Mouse (Mus musculus): ENCODE results near the gene Ctnnal1. TPM values are rescaled to one million over a fixed set of nuclear protein-coding genes. Genes with fewer than 3 reads are reported as not detected.
"Not testable (repeated sequence)": the region's sequence is repeated elsewhere in the genome, so short reads cannot be mapped to it uniquely, and the experiment has no call there.

Gene Ctnnal1
- total RNA-seq, 1 experiment: 62.0 TPM

DNA sequence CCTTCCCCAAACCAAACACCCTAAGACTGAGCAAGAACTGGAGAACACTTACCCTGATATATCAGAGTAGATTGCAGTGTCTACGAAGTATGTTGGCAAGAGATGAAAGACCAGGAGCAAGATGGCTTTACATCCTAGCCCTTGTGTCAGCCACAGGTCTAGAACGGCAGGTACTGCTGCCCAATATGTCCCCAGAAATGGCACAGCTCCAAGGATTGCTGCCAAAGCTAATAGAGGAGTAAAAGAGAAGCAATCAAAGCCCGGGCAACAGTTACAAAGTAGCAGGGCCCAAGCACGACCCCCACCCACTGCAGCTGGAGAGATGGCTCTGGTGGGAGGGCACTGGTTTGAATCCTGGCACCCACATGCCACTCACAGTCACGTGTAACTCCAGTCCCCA, 23.5 kb upstream of the Ctnnal1 start:
- no peak for TF ChIP-seq ZC3H11A (IDR thresholded peaks at IDR 0.05; ENCODE audit: borderline replicate concordance, low read depth, low read length)
- TF ChIP-seq ZNF384 (IDR thresholded peaks at IDR 0.05; ENCODE audit: low read depth, low read length): no peak
- TF ChIP-seq HCFC1 (IDR thresholded peaks at IDR 0.05; ENCODE audit: borderline replicate concordance, insufficient read depth, low read length): no peak
- TF ChIP-seq MAFK (IDR thresholded peaks at IDR 0.05; ENCODE audit: insufficient read depth, low read depth, low read length): no peak
- TF ChIP-seq CHD2 (IDR thresholded peaks at IDR 0.05; ENCODE audit: low read depth, low read length): no peak
- H3K27ac ChIP-seq (ENCODE audit: insufficient read depth, low read depth, low read length, poor library complexity, severe bottlenecking): no peak overlapping the region
- no peak overlapping the region for H3K9ac ChIP-seq (ENCODE audit: insufficient read depth, low read depth, low read length, poor library complexity, severe bottlenecking)
- H3K9me3 ChIP-seq (ENCODE audit: control insufficient read depth, insufficient read depth, low read depth, low read length): no peaks in the 10 kb centered on the region
- no peak for DNase-seq (ENCODE audit: low read depth, low spot score)
- H3K36me3 ChIP-seq (ENCODE audit: control insufficient read depth, insufficient read depth, low read length, poor library complexity, severe bottlenecking): peaks cover 21% of the 10 kb centered on the region
- H3K4me3 ChIP-seq (ENCODE audit: insufficient read depth in 1 of 2, low read depth in 1 of 2, low read length in 2 of 2, poor library complexity in 1 of 2, severe bottlenecking in 1 of 2): no peak overlapping the region
- peaks cover 3 to 5% of the 10 kb centered on the region in 2 experiments; a peak in 2 of 4 replicates for H3K4me1 ChIP-seq (ENCODE audit: control insufficient read depth in 2 of 2, insufficient read depth in 2 of 2, low read length in 2 of 2, poor library complexity in 1 of 2)
- in situ Hi-C loops (cut with MboI; ENCODE audit: low sequenced_read_pairs in 2 of 2, unreplicated experiment in 2 of 2): no loop called here

DNA sequence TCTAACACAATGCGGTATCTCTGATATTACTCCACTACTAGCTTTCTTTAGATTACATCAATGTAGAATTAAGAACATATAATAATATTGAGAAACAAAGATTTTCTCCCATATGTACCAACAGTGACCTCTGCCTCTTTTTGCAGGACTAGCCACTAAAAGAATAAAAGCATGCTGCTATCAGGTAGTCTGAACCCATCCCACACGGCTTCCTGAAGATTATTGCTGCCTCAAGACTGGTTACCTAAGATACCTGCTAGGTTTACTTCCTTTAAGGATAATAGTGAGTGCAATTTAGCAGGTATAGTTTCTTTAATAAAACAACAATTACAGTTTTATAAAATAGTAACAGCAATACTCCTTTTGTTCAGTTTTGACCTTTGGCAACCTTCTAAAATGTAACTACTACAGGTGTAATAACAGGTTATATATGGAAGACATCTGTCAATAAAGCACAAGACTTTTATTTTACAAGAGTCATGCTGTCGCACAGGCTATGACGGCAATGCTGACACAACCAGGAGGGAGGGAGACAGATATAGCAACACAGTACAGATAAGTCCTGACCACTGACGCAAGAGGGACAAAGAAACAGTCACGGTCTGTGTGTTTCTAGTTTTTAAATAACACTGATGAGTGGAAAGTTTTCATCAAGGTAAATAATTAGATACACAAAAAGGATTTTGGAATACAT, 21.4 kb upstream of the Ctnnal1 start:
- no peak for DNase-seq (ENCODE audit: low read depth, low spot score)
- Histone ChIP-seq H3K9ac (ENCODE audit: insufficient read depth, low read depth, low read length, poor library complexity, severe bottlenecking) (no peak overlapping the region), H3K27ac (ENCODE audit: insufficient read depth, low read depth, low read length, poor library complexity, severe bottlenecking) (no peak overlapping the region), H3K4me3 (ENCODE audit: insufficient read depth in 1 of 2, low read depth in 1 of 2, low read length in 2 of 2, poor library complexity in 1 of 2, severe bottlenecking in 1 of 2) (no peak overlapping the region), H3K9me3 (ENCODE audit: control insufficient read depth, insufficient read depth, low read depth, low read length) (no peaks in the 10 kb centered on the region), H3K4me1 (ENCODE audit: control insufficient read depth in 2 of 2, insufficient read depth in 2 of 2, low read length in 2 of 2, poor library complexity in 1 of 2) (no peaks in the 10 kb centered on the region), H3K36me3 (ENCODE audit: control insufficient read depth, insufficient read depth, low read length, poor library complexity, severe bottlenecking) (peaks cover 24% of the 10 kb centered on the region)
- in situ Hi-C loops (cut with MboI; ENCODE audit: low sequenced_read_pairs in 2 of 2, unreplicated experiment in 2 of 2): no loop called here
- TF ChIP-seq ZNF384 (IDR thresholded peaks at IDR 0.05; ENCODE audit: low read depth, low read length) (no peak), CHD2 (IDR thresholded peaks at IDR 0.05; ENCODE audit: low read depth, low read length) (no peak), HCFC1 (IDR thresholded peaks at IDR 0.05; ENCODE audit: borderline replicate concordance, insufficient read depth, low read length) (no peak), ZC3H11A (IDR thresholded peaks at IDR 0.05; ENCODE audit: borderline replicate concordance, low read depth, low read length) (no peak), MAFK (IDR thresholded peaks at IDR 0.05; ENCODE audit: insufficient read depth, low read depth, low read length) (no peak)

DNA sequence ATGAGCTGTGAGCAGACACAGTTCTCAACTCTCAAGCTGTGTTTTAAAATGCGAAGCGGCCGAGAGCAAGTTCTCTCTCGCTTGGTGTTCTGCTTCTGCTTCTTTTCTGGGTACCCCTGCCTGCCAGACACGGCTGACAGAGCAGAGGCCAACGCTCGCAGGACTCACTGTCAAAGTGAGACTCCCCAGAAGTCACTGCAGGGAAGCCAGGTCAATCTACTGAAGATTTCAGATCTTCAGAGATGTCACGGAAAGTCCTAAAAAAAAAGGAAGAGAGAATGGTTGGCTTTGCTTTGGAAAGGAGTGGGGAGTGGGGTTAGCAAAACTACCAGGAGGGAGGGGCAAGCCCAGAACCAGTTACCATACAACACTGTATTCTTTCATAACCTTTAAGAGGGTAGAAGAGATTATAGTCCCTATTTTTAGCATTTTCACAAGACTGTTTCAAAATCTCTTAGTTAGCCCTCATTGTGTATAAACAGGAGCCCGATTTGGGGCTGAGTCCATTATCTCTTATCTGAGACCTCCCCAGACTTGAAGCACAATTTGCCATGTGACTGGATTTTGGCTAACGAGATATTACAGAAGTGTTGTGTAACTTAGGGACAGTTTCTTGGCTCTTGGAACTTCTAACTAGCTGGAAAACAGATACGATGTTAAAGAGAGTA, 15.2 kb upstream of the Ctnnal1 start:
- TF ChIP-seq ZC3H11A (IDR thresholded peaks at IDR 0.05; ENCODE audit: borderline replicate concordance, low read depth, low read length) (no peak), ZNF384 (IDR thresholded peaks at IDR 0.05; ENCODE audit: low read depth, low read length) (no peak), MAFK (IDR thresholded peaks at IDR 0.05; ENCODE audit: insufficient read depth, low read depth, low read length) (no peak), HCFC1 (IDR thresholded peaks at IDR 0.05; ENCODE audit: borderline replicate concordance, insufficient read depth, low read length) (no peak), CHD2 (IDR thresholded peaks at IDR 0.05; ENCODE audit: low read depth, low read length) (no peak)
- in situ Hi-C loops (cut with MboI; ENCODE audit: low sequenced_read_pairs in 2 of 2, unreplicated experiment in 2 of 2): no loop called here
- H3K9me3 ChIP-seq (ENCODE audit: control insufficient read depth, insufficient read depth, low read depth, low read length): no peaks in the 10 kb centered on the region
- H3K27ac ChIP-seq (ENCODE audit: insufficient read depth, low read depth, low read length, poor library complexity, severe bottlenecking): no peak overlapping the region
- no peak overlapping the region for H3K9ac ChIP-seq (ENCODE audit: insufficient read depth, low read depth, low read length, poor library complexity, severe bottlenecking)
- no peak for DNase-seq (ENCODE audit: low read depth, low spot score)
- H3K4me3 ChIP-seq (ENCODE audit: insufficient read depth in 1 of 2, low read depth in 1 of 2, low read length in 2 of 2, poor library complexity in 1 of 2, severe bottlenecking in 1 of 2): no peak overlapping the region
- H3K4me1 ChIP-seq (ENCODE audit: control insufficient read depth in 2 of 2, insufficient read depth in 2 of 2, low read length in 2 of 2, poor library complexity in 1 of 2): no peaks in the 10 kb centered on the region
- peaks cover 29% of the 10 kb centered on the region for H3K36me3 ChIP-seq (ENCODE audit: control insufficient read depth, insufficient read depth, low read length, poor library complexity, severe bottlenecking)

DNA sequence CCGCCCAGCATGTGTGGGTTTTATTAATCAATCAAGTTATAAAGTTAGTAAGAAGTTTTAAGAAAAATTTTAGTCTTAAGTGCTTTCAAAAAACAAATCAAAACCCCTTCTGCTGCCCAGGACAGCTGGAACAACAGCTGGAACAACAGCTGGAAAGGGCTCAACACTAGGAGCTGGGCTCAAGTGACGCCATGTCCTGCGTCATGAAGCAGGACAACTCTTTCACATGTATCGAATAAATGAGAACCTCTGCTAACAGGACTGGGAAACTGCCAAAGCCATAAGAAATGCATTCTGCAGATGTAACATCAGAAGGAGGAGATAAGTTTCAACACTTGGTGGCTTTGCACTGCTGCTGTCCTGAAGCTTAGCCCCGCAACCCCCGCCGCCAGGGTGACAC, 14.0 kb upstream of the Ctnnal1 start:
- Histone ChIP-seq H3K36me3 (ENCODE audit: control insufficient read depth, insufficient read depth, low read length, poor library complexity, severe bottlenecking) (peaks cover 26% of the 10 kb centered on the region), H3K4me1 (ENCODE audit: control insufficient read depth in 2 of 2, insufficient read depth in 2 of 2, low read length in 2 of 2, poor library complexity in 1 of 2) (no peaks in the 10 kb centered on the region), H3K27ac (ENCODE audit: insufficient read depth, low read depth, low read length, poor library complexity, severe bottlenecking) (no peak overlapping the region), H3K9me3 (ENCODE audit: control insufficient read depth, insufficient read depth, low read depth, low read length) (no peaks in the 10 kb centered on the region), H3K4me3 (ENCODE audit: insufficient read depth in 1 of 2, low read depth in 1 of 2, low read length in 2 of 2, poor library complexity in 1 of 2, severe bottlenecking in 1 of 2) (no peak overlapping the region), H3K9ac (ENCODE audit: insufficient read depth, low read depth, low read length, poor library complexity, severe bottlenecking) (no peak overlapping the region)
- in situ Hi-C loops (cut with MboI; ENCODE audit: low sequenced_read_pairs in 2 of 2, unreplicated experiment in 2 of 2): no loop called here
- no peak for DNase-seq (ENCODE audit: low read depth, low spot score)
- TF ChIP-seq HCFC1 (IDR thresholded peaks at IDR 0.05; ENCODE audit: borderline replicate concordance, insufficient read depth, low read length): no peak
- TF ChIP-seq ZC3H11A (IDR thresholded peaks at IDR 0.05; ENCODE audit: borderline replicate concordance, low read depth, low read length): no peak
- no peak for TF ChIP-seq ZNF384 (IDR thresholded peaks at IDR 0.05; ENCODE audit: low read depth, low read length)
- no peak for TF ChIP-seq MAFK (IDR thresholded peaks at IDR 0.05; ENCODE audit: insufficient read depth, low read depth, low read length)

DNA sequence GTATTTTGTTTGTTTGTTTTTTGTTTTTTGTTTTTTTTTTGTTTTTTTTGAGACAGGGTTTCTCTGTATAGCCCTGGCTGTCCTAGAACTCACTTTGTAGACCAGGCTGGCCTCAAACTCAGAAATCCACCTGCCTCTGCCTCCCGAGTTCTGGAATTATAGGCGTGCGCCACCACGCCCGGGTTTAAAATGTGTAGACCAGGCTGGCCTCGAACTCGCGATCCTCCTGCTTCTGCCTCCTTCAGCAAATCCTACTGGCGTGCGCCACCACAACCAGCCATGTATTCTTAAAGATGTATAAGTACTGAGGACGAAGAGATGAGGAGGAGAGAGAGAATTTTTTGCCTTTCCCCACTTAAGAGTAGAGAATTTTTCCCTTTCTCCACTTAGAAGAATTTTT, 5.6 kb upstream of the Ctnnal1 start:
- H3K36me3 ChIP-seq (ENCODE audit: control insufficient read depth, insufficient read depth, low read length, poor library complexity, severe bottlenecking); H3K9ac ChIP-seq (ENCODE audit: insufficient read depth, low read depth, low read length, poor library complexity, severe bottlenecking); H3K4me1 ChIP-seq (ENCODE audit: control insufficient read depth in 2 of 2, insufficient read depth in 2 of 2, low read length in 2 of 2, poor library complexity in 1 of 2); H3K27ac ChIP-seq (ENCODE audit: insufficient read depth, low read depth, low read length, poor library complexity, severe bottlenecking); in situ Hi-C loops (cut with MboI; ENCODE audit: low sequenced_read_pairs in 2 of 2, unreplicated experiment in 2 of 2); H3K9me3 ChIP-seq (ENCODE audit: control insufficient read depth, insufficient read depth, low read depth, low read length); DNase-seq (ENCODE audit: low read depth, low spot score); H3K4me3 ChIP-seq (ENCODE audit: insufficient read depth in 1 of 2, low read depth in 1 of 2, low read length in 2 of 2, poor library complexity in 1 of 2, severe bottlenecking in 1 of 2): not testable (repeated sequence)
